Mouse (Mus musculus) thymus, adult 2 months (tissue): ENCODE data around the gene Preb. TPM values are rescaled to one million over a fixed set of nuclear protein-coding genes. Genes with fewer than 3 reads are reported as not detected.
A peak's percentile ranks its signal among the peaks of the same experiment; 100 is the strongest.

Source experiments
- DNase-seq: peaks from one replicate; pipeline ENCODE4 v3.0.0; 2021
- H3K27ac ChIP-seq: fragments of 200-500 bp; 2 replicates; pipeline ENCODE4 v1.5.1; 2012; ENCODE audit warnings: low read length, control low read depth; ENCODE audit not compliant: control insufficient read depth, insufficient read depth
- H3K27me3 ChIP-seq: fragments of 200-500 bp; 2 replicates; pipeline ENCODE4 v1.6.1; 2012; ENCODE audit warnings: mild to moderate bottlenecking, low read length, moderate library complexity, mixed read lengths; ENCODE audit not compliant: control insufficient read depth, insufficient read depth
- H3K36me3 ChIP-seq: fragments of 200-500 bp; 2 replicates; pipeline ENCODE4 v1.6.1; 2012; ENCODE audit warnings: mild to moderate bottlenecking, low read length, moderate library complexity; ENCODE audit not compliant: control insufficient read depth, insufficient read depth
- H3K4me1 ChIP-seq: fragments of 200-500 bp; replicated peaks from 2 replicates; pipeline ENCODE4 v1.6.1; 2012; ENCODE audit warnings: low read length; ENCODE audit not compliant: control insufficient read depth, insufficient read depth
- H3K4me3 ChIP-seq: fragments of 200-500 bp; 2 replicates; pipeline ENCODE4 v1.5.1; 2012; ENCODE audit warnings: mild to moderate bottlenecking, low read length, control low read depth, moderate library complexity; ENCODE audit not compliant: control insufficient read depth, insufficient read depth
- CTCF ChIP-seq: fragments of 200-500 bp; IDR thresholded peaks from 2 replicates; pipeline ENCODE4 v1.5.1; 2012; ENCODE audit warnings: mild to moderate bottlenecking, control low read depth, low read length, moderate library complexity, borderline replicate concordance; ENCODE audit not compliant: control insufficient read depth, poor library complexity, insufficient read depth; ENCODE audit errors: extremely low read depth
- POLR2A ChIP-seq: fragments of 200-500 bp; IDR thresholded peaks from 2 replicates; pipeline ENCODE4 v1.6.1; 2012; ENCODE audit warnings: mild to moderate bottlenecking, low read length, control low read depth, moderate library complexity; ENCODE audit not compliant: control insufficient read depth, poor library complexity, insufficient read depth; ENCODE audit errors: extremely low read depth
- WGBS: fragments of 180-500 bp; shearing (Covaris S2); methylation state at CpG from one replicate; pipeline ENCODE4 v1.1.7; 2018; 5-methylcytosine and 5-hydroxymethylcytosine counted together
- polyA plus RNA-seq: library from polyadenylated mRNA; depleted of rRNA; stranded (reverse); fragments of >200 nt; gene quantifications from 2 replicates; pipeline ENCODE4 v1.2.3, GENCODE M21; 2012

Gene Preb
- polyA plus RNA-seq, 1 experiment, result 419 TPM

DNA sequence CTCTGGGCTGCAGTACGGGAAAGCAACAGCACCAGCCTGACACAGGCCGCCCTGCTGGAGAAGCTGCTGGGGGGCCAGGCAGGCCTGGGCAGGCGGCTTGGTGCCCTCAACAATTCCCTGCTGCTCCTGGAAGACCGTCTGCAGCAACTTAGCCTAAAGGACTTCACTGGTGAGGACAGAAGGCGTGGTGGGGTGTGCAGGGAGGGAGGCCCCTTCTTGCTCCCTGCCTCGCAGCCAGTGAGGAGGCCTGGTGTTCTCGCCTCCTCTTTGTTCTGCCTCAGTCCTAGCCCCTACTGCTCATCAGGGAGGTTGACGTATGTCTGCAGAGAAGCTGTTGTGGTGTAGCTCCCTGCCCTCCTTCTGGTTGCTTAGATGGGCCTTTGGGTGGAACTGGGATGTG lies 41.5 kb downstream of the Preb start:
- Histone ChIP-seq H3K36me3 (no peaks in the 10 kb centered on the region), H3K4me1 (peaks cover 36% of the 10 kb centered on the region)
- TF ChIP-seq CTCF (no peak), POLR2A (no peak)

DNA sequence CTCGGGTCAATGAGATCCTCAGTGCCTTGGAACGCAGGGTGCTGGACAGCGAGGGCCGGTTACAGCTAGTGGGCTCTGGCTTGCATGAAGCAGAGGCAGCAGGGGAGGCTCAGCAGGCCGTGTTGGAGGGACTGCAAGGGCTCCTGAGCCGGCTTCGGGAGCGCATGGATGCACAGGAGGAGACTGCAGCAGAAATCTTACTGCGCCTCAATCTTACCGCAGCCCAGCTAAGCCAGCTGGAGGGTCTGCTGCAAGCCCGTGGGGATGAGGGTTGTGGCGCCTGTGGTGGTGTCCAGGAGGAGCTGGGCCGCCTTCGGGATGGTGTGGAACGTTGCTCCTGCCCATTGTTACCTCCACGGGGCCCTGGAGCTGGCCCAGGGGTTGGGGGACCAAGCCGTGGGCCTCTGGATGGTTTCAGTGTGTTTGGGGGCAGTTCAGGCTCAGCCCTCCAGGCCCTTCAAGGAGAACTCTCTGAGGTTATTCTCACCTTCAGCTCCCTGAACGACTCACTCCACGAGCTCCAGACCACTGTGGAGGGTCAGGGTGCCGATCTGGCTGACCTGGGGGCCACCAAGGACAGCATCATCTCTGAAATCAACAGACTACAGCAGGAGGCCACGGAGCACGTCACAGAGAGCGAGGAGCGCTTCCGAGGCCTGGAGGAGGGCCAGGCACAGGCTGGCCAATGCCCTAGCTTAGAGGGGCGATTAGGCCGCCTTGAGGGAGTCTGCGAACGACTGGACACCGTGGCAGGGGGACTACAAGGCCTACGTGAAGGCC lies 42.1 kb downstream of the Preb start:
- WGBS, result 97% methylated on average over 31 of the region's 31 CpGs
- Histone ChIP-seq H3K4me3 (no peak overlapping the region), H3K36me3 (no peaks in the 10 kb centered on the region), H3K4me1 (peaks cover 42% of the 10 kb centered on the region), H3K27ac (no peak overlapping the region), H3K27me3 (no peaks in the 10 kb centered on the region)
- no peak for DNase-seq
- TF ChIP-seq CTCF, result no peak
- TF ChIP-seq POLR2A, result no peak

More for the DNA sequence above, 41.5 kb downstream of the Preb start:
- DNase-seq, result no peak
- Histone ChIP-seq H3K4me3 (no peak overlapping the region), H3K27ac (no peak overlapping the region), H3K27me3 (no peaks in the 10 kb centered on the region)
- WGBS, result 98% methylated on average over 8 of the region's 8 CpGs

DNA sequence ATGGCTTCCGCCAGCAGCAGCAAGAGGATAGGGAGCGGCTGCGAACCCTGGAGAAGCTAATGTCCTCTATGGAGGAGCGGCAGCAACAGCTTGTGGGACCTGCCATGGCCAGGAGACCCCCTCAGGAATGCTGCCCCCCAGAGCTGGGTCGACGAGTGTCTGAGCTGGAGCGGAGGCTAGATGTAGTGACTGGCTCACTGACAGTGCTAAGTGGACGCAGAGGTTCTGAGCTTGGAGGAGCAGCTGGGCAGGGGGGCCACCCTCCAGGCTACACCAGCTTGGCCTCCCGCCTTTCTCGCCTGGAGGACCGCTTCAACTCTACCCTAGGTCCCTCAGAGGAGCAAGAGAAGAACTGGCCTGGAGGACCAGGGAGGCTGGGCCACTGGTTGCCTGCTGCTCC lies 42.8 kb downstream of the Preb start:
- 95% methylated on average over 11 of the region's 11 CpGs for WGBS

DNA sequence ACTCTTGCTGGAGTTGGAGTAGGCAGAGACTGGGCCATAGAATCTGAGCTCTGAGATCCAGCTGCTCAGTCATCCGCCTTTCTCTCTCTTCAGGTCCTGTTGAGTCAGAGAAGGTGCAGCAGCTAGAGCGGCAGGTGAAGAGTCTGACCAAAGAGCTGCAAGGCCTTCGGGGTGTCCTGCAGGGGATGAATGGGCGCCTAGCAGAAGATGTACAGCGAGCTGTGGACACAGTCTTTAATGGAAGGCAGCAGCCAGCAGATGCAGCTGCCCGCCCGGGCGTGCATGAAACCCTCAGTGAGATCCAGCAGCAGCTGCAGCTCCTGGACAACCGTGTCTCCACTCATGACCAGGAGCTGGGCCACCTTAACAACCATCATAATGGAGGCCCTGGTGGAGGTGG lies 43.3 kb downstream of the Preb start:
- no peak for TF ChIP-seq CTCF
- TF ChIP-seq POLR2A, result no peak
- Histone ChIP-seq H3K27ac (no peak overlapping the region), H3K4me1 (peaks cover 38% of the 10 kb centered on the region), H3K27me3 (no peaks in the 10 kb centered on the region), H3K36me3 (no peaks in the 10 kb centered on the region), H3K4me3 (no peak overlapping the region)
- 94% methylated on average over 9 of the region's 9 CpGs for WGBS
- DNase-seq, result no peak

More for the DNA sequence above, 42.8 kb downstream of the Preb start:
- Histone ChIP-seq H3K4me1 (peaks cover 43% of the 10 kb centered on the region), H3K36me3 (no peaks in the 10 kb centered on the region), H3K27me3 (no peaks in the 10 kb centered on the region), H3K27ac (no peak overlapping the region), H3K4me3 (no peak overlapping the region)
- DNase-seq, result no peak
- TF ChIP-seq POLR2A (no peak), CTCF (no peak)

DNA sequence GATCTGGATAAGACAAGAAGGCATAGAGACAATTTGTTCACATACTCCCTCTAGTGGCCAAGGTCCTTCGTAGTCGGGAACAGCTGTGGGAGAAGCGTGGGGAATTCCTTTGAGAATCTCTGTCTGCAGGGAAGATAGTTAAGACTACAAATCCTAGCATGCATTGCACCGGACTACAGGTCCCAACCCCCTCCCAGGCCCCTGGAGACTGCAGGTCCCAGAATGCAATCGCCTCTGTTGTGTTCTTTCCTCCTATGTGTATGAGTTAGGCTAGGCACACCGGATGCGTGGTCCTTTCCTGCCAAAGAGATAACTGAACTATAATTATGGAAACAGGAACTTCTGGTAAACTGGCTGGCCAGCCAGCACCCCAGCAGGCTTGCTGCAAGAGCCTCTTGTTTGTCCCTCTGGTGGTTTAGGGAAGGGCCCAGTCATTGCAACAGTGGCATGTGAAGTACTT lies 44.2 kb downstream of the Preb start:
- Histone ChIP-seq H3K27me3 (no peaks in the 10 kb centered on the region), H3K4me3 (no peak overlapping the region), H3K36me3 (no peaks in the 10 kb centered on the region), H3K27ac (peak overlapping the region; percentile 58), H3K4me1 (peaks cover 36% of the 10 kb centered on the region)
- peak; percentile 68 for DNase-seq
- WGBS, result 8% methylated on average over 7 of the region's 7 CpGs
- TF ChIP-seq CTCF (0 out of 2 replicates have a peak, but pooled peaks have one; percentile 49), POLR2A (no peak)

DNA sequence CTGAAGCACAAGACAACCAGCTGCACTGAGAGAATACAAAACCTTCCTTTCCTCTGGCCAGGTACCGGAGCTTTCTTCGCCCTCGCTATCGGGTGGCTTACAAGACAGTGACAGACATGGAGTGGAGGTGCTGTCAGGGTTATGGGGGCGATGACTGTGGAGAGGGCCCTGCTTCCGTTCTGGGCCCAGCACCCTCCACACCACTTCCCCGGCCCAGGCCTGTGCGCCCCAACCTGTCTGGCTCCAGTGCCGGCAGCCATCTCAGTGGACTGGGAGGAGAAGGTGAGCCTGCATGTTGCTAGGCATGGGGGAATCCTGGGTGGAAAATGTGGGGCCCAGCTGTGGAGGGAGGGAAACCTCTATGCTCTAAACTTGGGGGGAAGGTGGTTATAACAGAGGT lies 44.7 kb downstream of the Preb start:
- peaks cover 36% of the 10 kb centered on the region for H3K4me1 ChIP-seq
- WGBS, result 6% methylated on average over 9 of the region's 9 CpGs

More for the DNA sequence above, 44.7 kb downstream of the Preb start:
- no peak for TF ChIP-seq POLR2A
- no peak for TF ChIP-seq CTCF
- peak overlapping the region; percentile 66 for H3K27ac ChIP-seq
- H3K27me3 ChIP-seq, result no peaks in the 10 kb centered on the region
- H3K4me3 ChIP-seq, result peak overlapping the region; percentile 32
- DNase-seq, result peak; percentile 51
- H3K36me3 ChIP-seq, result no peaks in the 10 kb centered on the region
